Mouse (Mus musculus): ENCODE data around the gene Vmn2r18.

DNA sequence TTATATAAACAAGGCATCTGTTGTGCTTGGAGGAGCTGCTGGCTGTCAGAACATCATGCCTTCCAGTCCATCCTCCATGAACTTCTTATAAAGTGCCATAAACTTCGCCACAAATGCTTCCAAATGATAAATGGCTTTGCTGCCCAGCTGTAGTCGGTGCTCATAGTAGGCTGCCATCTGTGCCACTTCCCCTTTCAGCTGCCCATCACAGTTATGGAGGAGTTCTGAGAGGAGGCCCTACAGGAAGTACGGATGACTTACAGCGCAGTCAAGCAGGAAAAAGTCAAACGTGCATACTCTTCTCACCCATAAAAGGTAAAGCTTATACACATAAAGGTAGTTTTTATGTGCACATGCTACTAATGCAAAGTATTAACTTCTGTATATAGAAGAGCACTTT lies 37.0 kb upstream of the Vmn2r18 start:
- TF ChIP-seq CTCF (IDR thresholded peaks at IDR 0.05; ENCODE audit: control insufficient read depth, insufficient read depth, insufficient read length) (no peak), CEBPB (IDR thresholded peaks at IDR 0.05; ENCODE audit: low read depth) (no peak), USF1 (IDR thresholded peaks at IDR 0.05; ENCODE audit: low read depth) (no peak), MAX (IDR thresholded peaks at IDR 0.05) (no peak), MYOD1 (IDR thresholded peaks at IDR 0.05; ENCODE audit: control insufficient read depth, insufficient read length, low read depth) (no peak), MYOG (IDR thresholded peaks at IDR 0.05; ENCODE audit: control insufficient read depth, extremely low read depth, insufficient read length) (no peak), FOSL1 (IDR thresholded peaks at IDR 0.05; ENCODE audit: insufficient read depth, low read length, poor library complexity, severe bottlenecking) (no peak)
